Mouse (Mus musculus) adrenal gland, adult (tissue): Measurements from ENCODE around the gene Klhl7.
"Not testable (repeated sequence)": the region's sequence is repeated elsewhere in the genome, so short reads cannot be mapped to it uniquely, and the experiment has no call there.

Source experiments
- DNase-seq, 2 experiments: peaks; one replicate each; pipeline ENCODE4 v3.0.0; 2022 to 2023; ENCODE audit warnings: low spot score in 1 of 2; ENCODE audit not compliant: inconsistent age in 2 of 2

Gene Klhl7

DNA sequence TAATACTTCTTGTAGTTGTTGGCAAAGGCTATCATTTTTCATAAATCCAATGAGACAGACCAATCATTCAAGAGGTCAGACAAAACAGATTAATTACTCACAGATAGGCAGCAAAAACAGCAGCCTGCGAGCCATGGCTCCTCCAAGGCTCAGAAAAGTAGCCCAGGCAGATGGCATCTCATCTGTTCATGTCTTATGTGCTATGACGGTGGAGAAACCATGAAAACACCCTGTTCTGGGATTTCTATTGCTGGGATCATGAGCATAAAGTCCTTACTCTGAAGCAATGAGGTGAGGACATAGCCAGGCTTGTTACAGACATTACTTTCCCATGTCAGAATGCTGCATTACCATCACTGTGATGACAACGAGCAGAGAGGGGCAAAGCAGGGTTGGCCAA, 7.9 kb upstream of the Klhl7 start:
- DNase-seq: no peak

DNA sequence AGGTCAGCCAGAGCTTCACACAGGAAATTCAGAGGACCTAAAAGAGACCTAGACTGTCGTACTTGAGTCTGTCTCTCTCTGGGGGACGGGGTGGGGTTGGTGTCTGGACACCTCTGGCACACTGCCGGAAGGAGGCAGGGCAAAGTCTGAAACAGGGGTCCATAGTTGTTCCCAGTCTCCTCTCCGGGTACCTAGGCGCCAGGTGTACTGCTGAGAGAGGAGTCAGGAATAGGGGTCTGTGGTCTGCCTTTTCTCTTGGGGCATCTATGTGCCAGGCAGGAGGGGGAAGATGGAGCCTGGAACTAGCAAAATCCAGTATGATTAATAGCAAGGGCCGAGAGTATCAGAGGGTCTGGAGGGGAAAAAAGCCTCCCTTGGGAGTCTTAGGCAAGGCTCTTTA, 5.0 kb upstream of the Klhl7 start:
- no peak for DNase-seq

- no peak for DNase-seq
Measured at GRCm38 (mm10) chr5:24095881-24096280, 4.5 kb upstream of the Klhl7 start.

DNA sequence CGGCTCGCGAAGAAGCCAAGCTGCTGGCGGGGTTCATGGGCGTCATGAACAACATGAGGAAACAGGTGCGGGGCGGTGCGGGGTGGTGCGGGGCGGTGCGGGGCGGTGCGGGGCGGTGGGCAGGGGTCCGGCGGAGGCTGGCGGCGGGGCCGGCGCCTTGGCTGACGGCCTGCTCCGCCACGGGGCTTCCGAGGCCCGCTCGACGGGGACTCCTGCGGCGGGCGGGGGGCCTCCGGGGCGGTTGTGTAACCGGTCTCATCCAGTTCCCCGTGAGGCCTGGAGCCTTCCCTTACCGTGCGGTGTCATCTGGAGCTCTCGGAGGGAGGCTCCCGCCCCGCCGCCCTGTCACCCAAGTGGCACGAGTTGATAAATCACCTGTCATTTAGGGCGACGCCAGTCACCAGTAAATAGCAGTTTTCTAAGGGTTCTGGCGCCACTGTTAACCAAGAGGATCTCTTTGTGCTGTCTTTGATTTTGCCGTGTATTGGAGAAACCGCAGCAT, 456 bp downstream of the Klhl7 start:
- DNase-seq: peak; percentile 72 to 87

DNA sequence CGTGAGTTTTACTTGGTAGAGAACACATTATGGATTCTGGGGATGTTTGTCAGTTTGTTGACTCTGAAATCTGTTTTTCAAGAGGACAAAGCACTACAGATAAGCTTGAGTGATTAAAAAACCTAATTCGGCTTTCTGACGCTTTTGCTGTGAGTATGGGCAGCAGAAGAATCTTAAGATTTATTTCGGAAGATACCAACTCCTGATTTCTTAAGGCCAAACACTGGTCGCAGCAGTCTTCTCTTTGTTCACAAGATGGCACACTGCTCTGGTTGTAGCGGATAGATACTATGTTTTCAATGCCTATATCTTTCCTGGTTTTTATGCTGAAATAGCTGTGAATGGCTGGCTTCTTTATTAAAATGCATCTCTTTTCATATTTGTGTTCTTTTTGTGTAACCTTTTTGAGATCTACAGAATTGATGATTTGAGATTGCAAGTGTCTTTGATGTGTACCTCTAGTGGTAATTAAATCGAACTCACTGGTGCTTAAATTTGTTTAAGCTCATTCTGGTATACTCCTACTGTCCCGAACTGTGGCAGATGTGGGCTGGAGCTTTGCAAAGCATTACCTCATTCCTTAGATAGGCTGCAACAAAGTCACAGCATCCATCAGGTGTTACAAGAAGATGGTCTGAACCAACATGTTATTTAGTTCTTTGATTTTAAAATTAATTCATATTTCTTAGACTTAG, 1.2 kb downstream of the Klhl7 start:
- no peak for DNase-seq

- not testable (repeated sequence) for DNase-seq
Measured at GRCm38 (mm10) chr5:24103235-24103634, 2.8 kb downstream of the Klhl7 start.

GRCm38 (mm10) chr5:24103841-24104240, 3.4 kb downstream of the Klhl7 start:
- no peak for DNase-seq

DNA sequence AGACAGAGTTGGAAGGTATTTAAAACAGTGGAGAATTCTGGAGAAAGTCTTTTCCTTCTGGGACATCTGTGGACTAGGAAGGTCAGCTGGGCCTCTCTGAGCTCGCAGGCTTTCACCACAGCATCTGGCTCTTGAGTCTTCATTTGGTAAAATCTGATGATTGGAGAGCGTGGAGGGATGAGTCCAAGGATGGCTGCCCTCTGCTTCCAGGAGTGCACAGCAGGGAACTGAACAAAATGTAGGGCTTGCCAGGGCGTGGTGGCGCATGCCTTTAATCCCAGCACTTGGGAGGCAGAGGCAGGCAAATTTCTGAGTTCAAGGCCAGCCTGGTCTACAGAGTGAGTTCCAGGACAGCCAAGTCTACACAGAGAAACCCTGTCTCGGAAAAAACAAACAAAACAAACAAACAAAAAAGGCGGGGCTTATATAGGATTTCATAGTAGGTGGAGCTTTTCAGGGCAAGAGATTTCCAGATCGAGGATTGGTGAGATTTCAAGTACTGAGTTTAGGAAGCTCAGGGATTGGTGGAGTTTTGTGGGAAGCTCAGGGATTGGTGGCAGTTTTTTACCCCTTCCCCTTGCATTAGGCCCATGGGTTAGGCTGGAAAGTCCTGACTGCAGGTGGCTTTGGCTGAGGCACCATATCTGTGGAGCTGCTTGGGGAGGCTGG, 6.8 kb downstream of the Klhl7 start:
- no peak for DNase-seq

GRCm38 (mm10) chr5:24107740-24108098, 7.3 kb downstream of the Klhl7 start:
- no peak for DNase-seq

- peak; percentile 22 to 55 for DNase-seq
Measured at GRCm38 (mm10) chr5:24110068-24110467, 9.7 kb downstream of the Klhl7 start.

GRCm38 (mm10) chr5:24112116-24112903, 11.9 kb downstream of the Klhl7 start:
- no peak for DNase-seq

DNA sequence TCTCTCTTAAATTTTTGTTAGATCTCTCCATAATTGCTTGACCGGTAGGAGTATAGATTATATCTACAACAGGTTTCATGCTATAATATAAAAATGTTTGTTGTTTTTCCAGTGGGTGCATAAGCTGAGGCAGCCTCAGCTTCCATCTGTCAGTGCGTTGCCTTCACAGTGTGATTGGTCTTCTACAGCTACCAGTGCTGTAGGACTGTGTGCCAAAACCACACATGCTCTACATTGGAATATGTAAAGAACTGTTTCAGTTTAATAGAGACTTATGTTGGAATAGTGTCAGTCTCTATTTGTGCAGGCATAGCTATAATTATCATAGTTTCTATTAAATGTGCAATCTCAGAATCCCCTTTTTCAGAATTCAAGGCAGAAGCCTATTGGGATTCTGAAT, 21.8 kb downstream of the Klhl7 start:
- no peak for DNase-seq

DNA sequence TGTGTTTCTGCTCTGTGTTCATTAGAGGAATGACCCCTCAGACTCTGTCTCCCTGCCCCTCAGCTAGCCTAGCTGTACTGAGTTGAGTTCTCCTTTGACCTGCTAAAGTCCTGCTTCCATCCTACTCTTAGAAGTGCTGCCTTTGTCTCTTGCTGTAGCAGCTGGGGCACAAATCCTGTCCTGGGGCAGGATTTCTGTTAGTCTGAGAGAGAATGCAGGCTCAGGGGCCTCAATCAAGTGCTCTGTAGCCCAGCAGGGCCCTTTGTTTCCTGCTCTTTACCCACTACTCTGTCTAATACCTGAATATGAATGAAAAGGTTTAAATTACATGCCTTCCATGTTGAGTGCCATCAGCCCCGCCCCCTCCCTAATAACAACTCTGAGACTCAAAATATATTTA, 23.8 kb downstream of the Klhl7 start:
- DNase-seq: no peak

- DNase-seq: no peak
Measured at GRCm38 (mm10) chr5:24124579-24125276, 24.3 kb downstream of the Klhl7 start.

- no peak for DNase-seq
Measured at GRCm38 (mm10) chr5:24125910-24126636, 25.7 kb downstream of the Klhl7 start.

GRCm38 (mm10) chr5:24126967-24127366, 26.6 kb downstream of the Klhl7 start:
- no peak for DNase-seq

DNA sequence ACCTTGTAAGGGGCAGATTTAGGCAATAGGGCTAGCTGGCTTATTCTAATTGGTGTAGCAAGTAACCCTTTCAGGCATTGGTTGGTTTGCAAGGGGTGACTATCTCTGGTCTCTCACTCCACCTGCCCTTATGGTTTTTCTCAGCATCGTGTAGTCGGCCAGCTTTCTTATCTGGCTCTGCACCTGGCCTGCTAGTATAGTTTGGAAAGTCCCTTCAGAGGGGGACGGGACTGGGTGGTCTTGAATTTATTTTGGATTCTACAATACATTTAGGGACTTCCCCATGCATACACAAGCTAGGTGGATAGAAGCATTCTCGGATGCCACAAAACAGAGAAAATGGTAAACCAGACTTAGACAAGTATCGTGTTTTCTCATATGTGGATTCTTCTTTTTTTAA, 46.6 kb downstream of the Klhl7 start:
- DNase-seq: no peak

GRCm38 (mm10) chr5:24152199-24152598, 51.8 kb downstream of the Klhl7 start:
- no peak for DNase-seq

- no peak for DNase-seq
Measured at GRCm38 (mm10) chr5:24156774-24157173, 56.4 kb downstream of the Klhl7 start.

GRCm38 (mm10) chr5:24164789-24165445, 64.5 kb downstream of the Klhl7 start, which contains the start of gene Nupl2:
Gene Nupl2, plus strand, starts transcription at chr5:24164963.
- DNase-seq: peak; percentile 95 to 98
